Mouse (Mus musculus) B cell, adult 62 days (primary cell): Measurements from ENCODE around the gene Abcb7. TPM values are rescaled to one million over a fixed set of nuclear protein-coding genes. Genes with fewer than 3 reads are reported as not detected.

Experiments used
- total RNA-seq: library from RNA; stranded (reverse); gene quantifications from 4 replicates; pipeline ENCODE4 v1.2.4, GENCODE M21; 2023

Abcb7 gene
- total RNA-seq, result 21.3 to 33.0 TPM (median 28.6 TPM) in 4 replicates

DNA sequence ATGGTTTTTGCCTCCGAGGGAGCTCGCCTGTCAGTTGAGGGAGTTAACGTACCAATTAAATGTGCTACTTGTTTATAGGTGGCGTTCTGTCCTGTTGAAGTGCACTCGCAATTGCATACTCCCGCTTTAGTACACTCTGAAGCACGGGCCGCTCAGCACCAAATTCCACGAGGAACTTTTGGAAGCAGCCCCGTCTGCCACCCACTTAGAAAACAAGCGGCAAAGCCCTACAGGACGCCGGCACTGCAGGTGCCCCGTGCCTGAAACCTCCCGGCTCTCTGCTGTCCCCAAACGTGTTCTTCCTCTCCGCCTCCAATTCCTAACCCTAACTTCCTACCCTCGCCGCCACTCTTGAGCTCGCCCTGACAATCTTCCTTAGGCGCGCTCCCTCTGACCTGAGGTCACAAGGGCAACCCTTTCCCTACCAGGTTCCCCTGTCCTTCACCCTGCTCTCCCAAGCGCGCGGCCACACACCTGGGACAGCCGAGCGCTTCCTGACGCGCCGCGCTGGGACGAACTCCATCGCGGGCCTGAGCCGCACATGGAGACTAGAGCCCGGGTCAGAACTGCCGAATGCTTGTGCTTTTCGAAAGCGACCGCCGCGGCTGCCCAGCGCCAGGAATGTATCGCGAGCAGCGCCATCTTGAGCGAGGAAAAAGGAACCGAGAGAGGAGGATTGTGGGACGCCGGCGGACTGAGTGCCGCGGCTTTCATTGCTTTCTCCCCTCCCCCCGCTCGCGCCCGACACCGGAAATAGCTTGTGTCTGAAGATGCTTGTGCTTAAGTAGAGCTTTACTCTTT, at the start of gene Abcb7:
Gene Abcb7, minus strand, starts transcription at position 674 of the 801 bp plus-strand sequence.

Other genes with a start within 250 kb of the Abcb7 start
- gene Nexmif, start 212.7 kb downstream of the Abcb7 start, total RNA-seq, result not detected in 4 replicates
- gene Uprt, start 69.0 kb upstream of the Abcb7 start, total RNA-seq, result 15.2 to 17.3 TPM (median 16.2 TPM) in 4 replicates